Mouse (Mus musculus): ENCODE data around the gene Ndufs6.

DNA sequence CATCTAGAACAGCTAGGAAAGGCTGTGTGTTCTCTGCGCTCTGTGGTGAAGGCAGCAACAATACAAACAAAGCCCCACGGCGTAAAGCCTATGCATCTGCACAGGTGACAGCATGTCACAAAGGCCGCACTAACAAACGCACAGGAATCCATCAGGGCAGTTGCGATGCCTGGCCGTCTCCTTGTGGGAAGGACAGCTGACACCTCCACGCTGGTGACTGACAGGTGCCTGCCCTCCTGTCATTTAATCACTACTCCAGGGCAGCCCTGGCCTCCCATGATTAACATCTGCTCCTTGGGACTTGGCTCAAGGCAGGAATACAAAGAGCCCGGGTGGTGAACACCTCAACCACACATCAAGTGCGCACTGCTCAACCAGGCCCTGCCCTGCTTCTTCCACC, 5.7 kb downstream of the Ndufs6 start:
- TF ChIP-seq MYOG (IDR thresholded peaks at IDR 0.05; ENCODE audit: control insufficient read depth in 1 of 3, insufficient read depth in 1 of 3, insufficient read length in 2 of 3, low read depth in 2 of 3) = no peak
- no peak for TF ChIP-seq USF1 (IDR thresholded peaks at IDR 0.05; ENCODE audit: low read depth)
- TF ChIP-seq TCF12 (IDR thresholded peaks at IDR 0.05; ENCODE audit: insufficient read depth, poor library complexity, severe bottlenecking) = no peak
- no peak for TF ChIP-seq POLR2A (IDR thresholded peaks at IDR 0.05; ENCODE audit: insufficient read length, low read depth)
